Mouse (Mus musculus): Measurements from ENCODE around the gene Bcam. TPM values are rescaled to one million over a fixed set of nuclear protein-coding genes. Genes with fewer than 3 reads are reported as not detected.

The Bcam gene
- polyA plus RNA-seq, 1 experiment from 2014 or later = 70.3 TPM

GRCm38 (mm10) chr7:19740269-19740668 lies 30.5 kb downstream of the Bcam start:
- DNase-seq (ENCODE audit: low read depth, low spot score) (no peak), ATAC-seq (no peak)
- in situ Hi-C loops (cut with MboI; ENCODE audit: low pct_unique_long_range_greater_than_20kb) = no loop called here
- H3K27me3 ChIP-seq = no peaks in the 10 kb centered on the region
- TF ChIP-seq CTCF (IDR thresholded peaks at IDR 0.05) = no peak
- POLR2A ChIA-PET = interaction anchor here (1.0 kb wide), 1 partner anchor 10 kb away, joined by 3 read pairs; no protein-coding TSS in a partner anchor
- CTCF ChIA-PET = interaction anchor here (0.8 to 1.9 kb wide), 4 partner anchors 9 to 71 kb away, joined by 3 to 5 read pairs (median 4); partner anchors contain the start of gene Tomm40

GRCm38 (mm10) chr7:19738771-19739170 lies 32.0 kb downstream of the Bcam start:
- in situ Hi-C loops (cut with MboI; ENCODE audit: low pct_unique_long_range_greater_than_20kb) = no loop called here
- ATAC-seq = no peak
- H3K27me3 ChIP-seq = no peaks in the 10 kb centered on the region
- no peak for TF ChIP-seq CTCF (IDR thresholded peaks at IDR 0.05)
- CTCF ChIA-PET = interaction anchor here (1.0 to 1.3 kb wide), 2 partner anchors 11 to 15 kb away, joined by 3 read pairs; no protein-coding TSS in a partner anchor
- POLR2A ChIA-PET = no interaction called here
- no peak for DNase-seq (ENCODE audit: low read depth, low spot score)

- ATAC-seq = no peak
- no peak for DNase-seq (ENCODE audit: low read depth, low spot score)
- in situ Hi-C loops (cut with MboI; ENCODE audit: low pct_unique_long_range_greater_than_20kb) = no loop called here
- ChIA-PET POLR2A (no interaction called here), CTCF (no interaction called here)
- no peak for TF ChIP-seq CTCF (IDR thresholded peaks at IDR 0.05)
- H3K27me3 ChIP-seq = no peaks in the 10 kb centered on the region
These were observed 34.3 kb downstream of the Bcam start for GRCm38 (mm10) chr7:19736389-19737057.

GRCm38 (mm10) chr7:19734178-19734666 lies 36.6 kb downstream of the Bcam start:
- in situ Hi-C loops (cut with MboI; ENCODE audit: low pct_unique_long_range_greater_than_20kb) = no loop called here
- no peaks in the 10 kb centered on the region for H3K27me3 ChIP-seq
- ATAC-seq = no peak
- ChIA-PET CTCF (no interaction called here), POLR2A (no interaction called here)
- TF ChIP-seq CTCF (IDR thresholded peaks at IDR 0.05) = no peak
- DNase-seq (ENCODE audit: low read depth, low spot score) = no peak

GRCm38 (mm10) chr7:19726541-19726940 lies 44.3 kb downstream of the Bcam start:
- DNase-seq (ENCODE audit: low read depth, low spot score) = no peak
- ChIA-PET POLR2A (no interaction called here), CTCF (no interaction called here)
- ATAC-seq = no peak
- in situ Hi-C loops (cut with MboI; ENCODE audit: low pct_unique_long_range_greater_than_20kb) = no loop called here
- H3K27me3 ChIP-seq = no peaks in the 10 kb centered on the region
- TF ChIP-seq CTCF (IDR thresholded peaks at IDR 0.05) = no peak

GRCm38 (mm10) chr7:19724167-19724566 lies 46.6 kb downstream of the Bcam start:
- CTCF ChIA-PET = interaction anchor here (1.4 kb wide), 1 partner anchor 15 kb away, joined by 3 read pairs; no protein-coding TSS in a partner anchor
- ATAC-seq (no peak), DNase-seq (ENCODE audit: low read depth, low spot score) (no peak)
- TF ChIP-seq CTCF (IDR thresholded peaks at IDR 0.05) = no peak
- POLR2A ChIA-PET = no interaction called here
- in situ Hi-C loops (cut with MboI; ENCODE audit: low pct_unique_long_range_greater_than_20kb) = no loop called here
- no peaks in the 10 kb centered on the region for H3K27me3 ChIP-seq

GRCm38 (mm10) chr7:19722754-19723195 lies 48.0 kb downstream of the Bcam start:
- no peak for ATAC-seq
- in situ Hi-C loops (cut with MboI; ENCODE audit: low pct_unique_long_range_greater_than_20kb) = no loop called here
- POLR2A ChIA-PET = interaction anchor here (0.6 kb wide), 1 partner anchor 148 kb away, joined by 4 read pairs; no protein-coding TSS in a partner anchor
- no peaks in the 10 kb centered on the region for H3K27me3 ChIP-seq
- DNase-seq (ENCODE audit: low read depth, low spot score) = no peak
- CTCF ChIA-PET = no interaction called here
- TF ChIP-seq CTCF (IDR thresholded peaks at IDR 0.05) = no peak

- CTCF ChIA-PET = no interaction called here
- POLR2A ChIA-PET = interaction anchor here (1.0 kb wide), 1 partner anchor 50 kb away, joined by 3 read pairs; no protein-coding TSS in a partner anchor
- in situ Hi-C loops (cut with MboI; ENCODE audit: low pct_unique_long_range_greater_than_20kb) = no loop called here
- DNase-seq (ENCODE audit: low read depth, low spot score) (no peak), ATAC-seq (no peak)
- TF ChIP-seq CTCF (IDR thresholded peaks at IDR 0.05) = no peak
- H3K27me3 ChIP-seq = no peaks in the 10 kb centered on the region
These were observed 51.6 kb downstream of the Bcam start for GRCm38 (mm10) chr7:19719200-19719599.

- DNase-seq (ENCODE audit: low read depth, low spot score) = no peak
- no peak for TF ChIP-seq CTCF (IDR thresholded peaks at IDR 0.05)
- CTCF ChIA-PET = no interaction called here
- ATAC-seq = no peak
- in situ Hi-C loops (cut with MboI; ENCODE audit: low pct_unique_long_range_greater_than_20kb) = no loop called here
- POLR2A ChIA-PET = interaction anchor here (0.9 to 1.0 kb wide), 2 partner anchors 14 to 50 kb away, joined by 3 read pairs; no protein-coding TSS in a partner anchor
- no peaks in the 10 kb centered on the region for H3K27me3 ChIP-seq
These were observed 52.4 kb downstream of the Bcam start for GRCm38 (mm10) chr7:19718297-19718952.

GRCm38 (mm10) chr7:19717346-19717745 lies 53.5 kb downstream of the Bcam start:
- CTCF ChIA-PET = interaction anchor here (1.6 kb wide), 1 partner anchor 15 kb away, joined by 4 read pairs; no protein-coding TSS in a partner anchor
- POLR2A ChIA-PET = no interaction called here
- TF ChIP-seq CTCF (IDR thresholded peaks at IDR 0.05) = no peak
- DNase-seq (ENCODE audit: low read depth, low spot score) (no peak), ATAC-seq (no peak)
- H3K27me3 ChIP-seq = no peaks in the 10 kb centered on the region
- in situ Hi-C loops (cut with MboI; ENCODE audit: low pct_unique_long_range_greater_than_20kb) = no loop called here

GRCm38 (mm10) chr7:19716822-19717221 lies 54.0 kb downstream of the Bcam start:
- ATAC-seq = no peak
- no peak for TF ChIP-seq CTCF (IDR thresholded peaks at IDR 0.05)
- in situ Hi-C loops (cut with MboI; ENCODE audit: low pct_unique_long_range_greater_than_20kb) = no loop called here
- ChIA-PET CTCF (interaction anchor here (1.3 to 1.6 kb wide), 3 partner anchors 15 to 51 kb away, joined by 3 to 4 read pairs (median 3); no protein-coding TSS in a partner anchor), POLR2A (interaction anchor here (0.8 to 1.3 kb wide), 2 partner anchors 31 to 45 kb away, joined by 3 to 6 read pairs; no protein-coding TSS in a partner anchor)
- no peaks in the 10 kb centered on the region for H3K27me3 ChIP-seq
- DNase-seq (ENCODE audit: low read depth, low spot score) = no peak
